Comparison of ENCODE assay signal across 10 mouse cellular contexts in genomic region chr10:18130276-18130675, GRCm38 (mm10).
"Had no signal": no experiment of that assay in that cellular context is flagged by ENCODE, and none has a peak within 500 bp of the region (broad histone marks: within the 10 kb centered on the region; RNA-seq: fewer than 3 reads in every experiment).

No protein-coding gene starts in this region.

- DNase-seq: gastrocnemius, adult 2 months; gastrocnemius, postnatal 10 days; gastrocnemius, postnatal 25 days; heart, adult 18-20 months; heart, postnatal 10 days; heart, postnatal 4 days; kidney, postnatal 14 days; kidney, postnatal 4 days; liver, embryonic 13.5 days; liver, postnatal 0 days had no signal
